Mouse (Mus musculus): ENCODE data around the gene Mau2.
A peak's percentile ranks its signal among the peaks of the same experiment; 100 is the strongest.
"Not testable (repeated sequence)": the region's sequence is repeated elsewhere in the genome, so short reads cannot be mapped to it uniquely, and the experiment has no call there.

Mau2 gene

DNA sequence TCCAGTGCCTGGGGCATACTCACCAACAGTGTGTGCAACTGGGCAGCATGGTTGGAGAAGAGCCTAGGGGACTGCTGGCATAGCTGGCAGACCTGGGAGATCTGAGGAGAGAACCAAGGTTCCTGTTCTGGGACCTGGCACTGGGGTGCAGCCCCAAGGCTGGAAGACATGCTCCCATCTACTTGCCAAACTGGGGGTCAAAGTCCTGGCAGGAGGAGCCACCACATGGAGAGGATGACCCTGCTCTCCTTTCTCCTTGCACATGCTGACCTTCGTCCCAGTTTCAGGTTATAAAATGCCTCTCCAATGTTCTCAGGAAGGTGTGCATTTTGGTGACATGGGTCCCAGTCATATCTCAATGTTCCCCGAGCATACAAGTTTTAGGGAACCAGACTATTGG lies 16.4 kb downstream of the Mau2 start:
- DNase-seq (ENCODE audit: low spot score in 2 of 2) = no peak

DNA sequence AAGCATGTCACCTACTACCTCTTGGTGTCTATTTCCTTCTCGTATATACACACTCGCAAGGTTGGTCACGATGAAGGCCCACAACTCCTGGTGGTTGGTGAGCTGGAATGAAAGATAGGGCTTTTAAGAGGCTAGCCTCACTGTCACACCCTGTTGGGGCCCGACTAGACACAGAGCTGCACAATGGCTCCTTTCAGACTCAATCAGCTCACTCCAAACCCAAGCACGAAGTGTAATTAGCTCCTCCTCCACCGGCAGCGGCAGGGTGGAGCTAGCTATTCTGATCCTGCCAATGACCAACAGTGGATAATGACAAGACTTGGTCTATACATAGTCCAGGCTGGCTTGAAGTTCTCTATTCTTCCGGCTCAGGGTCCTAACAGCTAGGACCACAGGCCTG lies 18.9 kb downstream of the Mau2 start:
- no peak for DNase-seq (ENCODE audit: low spot score in 2 of 2)

DNA sequence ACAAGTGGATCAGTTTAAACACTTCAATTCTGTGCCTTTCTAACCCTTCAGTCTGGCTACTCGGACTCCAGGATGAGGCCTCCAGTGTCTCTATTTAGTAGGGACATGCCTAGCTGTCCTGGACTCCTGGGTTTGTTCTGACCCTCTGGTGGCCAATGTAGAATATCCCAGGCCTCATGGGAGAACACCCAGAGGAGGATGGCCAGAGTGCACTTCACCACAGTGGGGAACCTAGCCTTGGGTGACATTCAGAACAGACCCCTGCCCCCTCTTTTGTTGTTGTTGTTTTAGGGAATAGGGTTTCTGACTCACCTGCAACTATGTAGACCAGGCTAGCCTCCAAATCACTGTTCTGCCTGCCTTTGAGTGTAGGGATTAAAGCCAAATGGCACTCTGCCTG lies 27.5 kb downstream of the Mau2 start:
- DNase-seq (ENCODE audit: low spot score in 2 of 2) = no peak

DNA sequence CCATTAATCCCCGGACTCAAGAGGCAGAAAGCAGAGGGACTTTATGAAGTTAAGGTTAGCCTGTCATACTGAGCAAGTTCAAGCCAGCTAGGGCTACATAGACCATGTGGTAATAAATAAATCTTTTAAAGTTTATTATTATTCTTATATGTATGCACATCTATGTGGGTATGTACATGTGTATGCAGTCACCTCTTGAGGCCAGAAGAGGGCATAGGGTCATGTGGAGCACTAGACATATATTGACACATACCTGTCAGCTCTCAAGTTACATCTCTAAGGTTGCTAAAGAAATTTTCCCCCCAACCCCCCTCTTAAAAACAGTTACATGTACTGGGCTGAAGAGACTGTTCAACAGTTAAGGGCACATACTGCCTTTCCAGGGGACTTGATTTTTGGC lies 29.8 kb downstream of the Mau2 start:
- DNase-seq (ENCODE audit: low spot score in 2 of 2) = no peak

DNA sequence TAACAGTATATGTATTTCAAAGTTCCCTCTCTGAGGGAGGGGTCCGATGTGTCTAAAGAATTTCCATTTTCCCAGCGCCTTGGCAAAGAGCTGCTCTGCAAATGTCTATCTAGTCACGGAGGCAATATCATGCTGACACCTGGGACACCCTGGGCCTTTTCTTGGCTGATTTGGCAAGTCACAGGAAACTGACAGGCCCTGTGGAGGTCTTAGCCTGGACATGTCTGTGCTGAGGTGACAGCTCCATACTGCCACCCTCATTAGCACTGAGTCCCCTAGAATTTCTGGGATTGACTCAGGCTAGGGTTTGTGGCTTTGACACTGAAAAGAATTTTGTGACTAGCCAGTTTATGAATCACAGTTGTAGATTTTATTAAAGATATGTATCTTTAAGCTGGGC lies 30.2 kb downstream of the Mau2 start:
- DNase-seq (ENCODE audit: low spot score in 2 of 2) = no peak

DNA sequence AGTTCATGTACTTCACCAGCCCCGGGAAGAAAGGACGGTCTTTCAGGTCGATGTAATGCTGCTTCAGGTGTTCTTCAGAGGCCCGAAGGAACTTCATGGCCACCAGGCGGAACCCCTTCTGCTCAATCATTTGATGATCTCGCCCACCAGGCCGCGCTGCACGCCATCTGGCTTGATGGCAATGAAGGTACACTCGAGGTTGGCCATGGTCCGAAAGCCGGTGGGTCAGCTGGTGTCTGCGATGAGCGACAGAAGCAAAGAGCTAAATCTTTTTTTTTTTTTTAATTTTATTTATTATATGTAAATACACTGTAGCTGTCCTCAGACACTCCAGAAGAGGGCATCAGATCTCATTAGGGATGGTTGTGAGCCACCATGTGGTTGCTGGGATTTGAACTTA lies 31.7 kb downstream of the Mau2 start:
- DNase-seq (ENCODE audit: low spot score in 2 of 2) = not testable (repeated sequence)

- DNase-seq (ENCODE audit: low spot score in 2 of 2) = no peak
These were observed 37.4 kb downstream of the Mau2 start for GRCm38 (mm10) chr8:70005178-70005577.

GRCm38 (mm10) chr8:70004345-70004744 lies 38.2 kb downstream of the Mau2 start:
- no peak for DNase-seq (ENCODE audit: low spot score in 2 of 2)

GRCm38 (mm10) chr8:70003204-70003657 lies 39.3 kb downstream of the Mau2 start:
- DNase-seq (ENCODE audit: low spot score in 2 of 2) = no peak

GRCm38 (mm10) chr8:70001892-70002191 lies 40.7 kb downstream of the Mau2 start:
- not testable (repeated sequence) for DNase-seq (ENCODE audit: low spot score in 2 of 2)

DNA sequence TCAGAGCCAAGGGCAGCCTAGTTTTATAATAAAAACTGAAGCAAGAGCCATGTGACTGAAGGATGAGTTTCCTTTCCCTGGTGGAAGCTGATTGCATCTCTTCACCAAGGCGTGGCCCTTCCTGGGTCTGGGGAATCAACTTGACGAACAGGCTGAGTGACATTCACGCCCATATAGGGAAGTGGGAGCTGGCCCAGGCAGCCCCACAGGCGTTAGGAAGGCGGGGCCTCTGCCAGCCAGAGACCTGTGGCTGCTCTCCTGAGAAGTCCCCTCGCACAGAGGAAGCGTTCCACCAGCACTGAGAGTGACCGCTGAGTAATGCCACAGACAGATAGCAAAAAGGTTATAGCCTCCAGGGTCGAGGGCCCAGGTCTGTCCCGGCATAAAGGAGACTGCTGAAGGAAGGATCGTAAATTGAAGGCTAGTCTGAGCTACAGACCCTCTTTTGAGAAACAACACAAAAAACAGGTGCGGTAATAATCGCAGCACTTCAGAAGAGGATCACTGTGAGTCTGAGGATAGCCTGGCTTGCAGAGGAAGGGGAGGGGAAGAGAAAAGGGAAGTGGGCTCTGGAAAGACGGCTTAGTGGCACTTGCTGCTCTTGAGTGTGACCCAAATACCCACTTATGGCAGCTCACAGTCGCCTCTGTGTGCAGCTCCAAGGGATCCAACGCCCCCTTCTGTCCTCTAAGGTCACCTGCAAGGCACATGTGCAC lies 41.2 kb downstream of the Mau2 start:
- peak in 1 of 2 experiments; percentile 28 for DNase-seq (ENCODE audit: low spot score in 2 of 2)

- no peak for DNase-seq (ENCODE audit: low spot score in 2 of 2)
These were observed 42.3 kb downstream of the Mau2 start for GRCm38 (mm10) chr8:70000226-70000625.

- no peak for DNase-seq (ENCODE audit: low spot score in 2 of 2)
These were observed 43.3 kb downstream of the Mau2 start for GRCm38 (mm10) chr8:69999236-69999635.

- DNase-seq (ENCODE audit: low spot score in 2 of 2) = no peak
These were observed 43.8 kb downstream of the Mau2 start for GRCm38 (mm10) chr8:69998706-69999105.

GRCm38 (mm10) chr8:69996589-69997285 lies 45.8 kb downstream of the Mau2 start:
- DNase-seq (ENCODE audit: low spot score in 2 of 2) = no peak

DNA sequence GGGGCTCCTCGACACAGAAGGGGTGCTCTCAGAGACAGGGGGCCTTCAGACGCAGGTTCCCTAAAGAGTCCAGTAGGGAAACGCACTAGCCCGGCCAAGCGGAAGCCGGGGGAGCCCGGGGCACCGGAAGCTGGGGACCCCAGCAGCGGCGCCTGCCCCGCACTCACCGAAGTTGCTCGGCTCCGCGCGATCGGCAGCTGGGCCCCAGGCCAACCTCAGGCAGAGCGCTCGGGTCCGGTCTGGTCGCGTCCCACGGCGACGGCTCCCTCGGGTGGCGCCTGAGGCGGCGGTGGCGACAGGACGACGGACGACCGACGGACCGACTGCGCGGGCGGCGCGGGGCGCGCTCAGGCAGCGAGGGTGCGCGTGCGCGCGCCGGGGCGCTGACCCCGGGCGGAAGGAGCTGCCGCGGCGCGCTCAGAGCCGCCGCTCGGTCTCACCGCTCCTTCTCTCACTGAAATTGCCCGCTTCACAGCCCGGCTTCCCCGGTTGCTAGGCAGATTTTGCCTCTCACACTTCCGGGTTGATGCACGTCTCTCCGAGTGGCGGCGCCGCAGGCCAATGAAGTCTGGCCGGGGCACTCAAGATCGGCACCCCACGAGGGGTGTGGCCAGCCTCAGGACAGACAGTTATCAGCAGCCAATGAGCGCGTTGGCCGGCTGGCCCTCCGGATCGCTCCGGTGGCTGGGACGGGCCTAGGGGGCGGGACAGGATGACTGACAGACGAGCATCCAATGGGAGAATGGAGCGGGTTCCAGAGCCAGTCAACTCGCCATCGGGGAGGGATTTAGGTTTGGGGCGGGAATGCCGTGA lies 46.6 kb downstream of the Mau2 start, which contains the start of gene Gatad2a:
Gene Gatad2a, minus strand, starts transcription at position 609 of the 813 bp plus-strand sequence.
- DNase-seq (ENCODE audit: low spot score in 2 of 2) = peak; percentile 100

DNA sequence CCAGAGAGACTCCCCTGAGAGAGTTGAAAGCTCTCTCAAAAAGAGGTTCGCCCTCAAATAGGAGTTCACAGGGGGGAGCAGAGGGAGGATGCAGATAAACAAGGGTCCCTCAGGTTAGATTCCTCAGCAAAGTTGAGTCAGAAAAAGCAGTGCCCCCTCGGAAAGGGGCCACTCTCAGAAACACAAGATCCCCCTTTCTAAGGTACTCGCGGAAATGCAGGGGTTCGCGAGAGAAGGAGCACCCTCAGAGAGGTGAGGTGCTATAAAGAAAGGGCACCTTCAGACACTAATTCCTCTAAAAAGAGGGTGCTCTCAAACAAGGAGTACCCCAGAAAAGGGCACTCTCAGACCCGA lies 47.1 kb downstream of the Mau2 start:
- no peak for DNase-seq (ENCODE audit: low spot score in 2 of 2)

DNA sequence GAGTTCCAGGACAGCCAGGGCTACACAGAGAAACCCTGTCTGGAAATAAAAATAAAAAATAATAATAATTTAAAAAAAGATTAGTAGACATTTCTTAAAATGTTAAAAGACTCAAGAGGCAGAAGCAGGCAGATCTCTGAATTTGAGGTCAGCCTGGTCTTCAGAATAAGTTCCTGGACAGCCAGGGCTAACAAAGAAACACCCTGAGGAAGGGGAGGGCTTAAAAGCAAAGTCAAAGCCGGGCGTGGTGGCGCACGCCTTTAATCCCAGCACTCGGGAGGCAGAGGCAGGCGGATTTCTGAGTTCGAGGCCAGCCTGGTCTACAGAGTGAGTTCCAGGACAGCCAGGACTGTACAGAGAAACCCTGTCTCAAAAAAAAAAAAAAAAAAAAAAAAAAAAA lies 53.6 kb downstream of the Mau2 start:
- not testable (repeated sequence) for DNase-seq (ENCODE audit: low spot score in 2 of 2)

DNA sequence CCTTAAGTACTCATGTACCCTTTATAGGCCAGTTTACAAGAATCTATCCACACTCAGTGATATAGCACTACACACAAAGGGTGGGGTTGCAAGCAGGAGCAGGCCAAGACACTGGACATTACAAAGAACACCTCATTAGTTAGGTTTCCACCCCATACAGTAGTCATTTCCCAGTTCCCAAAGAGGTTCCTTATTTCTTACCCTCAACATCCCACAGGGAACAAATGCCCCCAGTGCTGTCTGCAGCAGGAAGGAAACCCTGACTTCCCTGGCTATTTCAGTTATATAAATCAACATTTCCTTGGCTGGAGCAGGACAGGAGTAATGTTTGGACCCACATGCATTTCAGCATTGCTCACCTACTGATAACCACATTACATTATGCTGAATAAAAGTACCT lies 54.8 kb downstream of the Mau2 start:
- DNase-seq (ENCODE audit: low spot score in 2 of 2) = no peak

GRCm38 (mm10) chr8:69984876-69985553 lies 57.5 kb downstream of the Mau2 start:
- DNase-seq (ENCODE audit: low spot score in 2 of 2) = no peak

DNA sequence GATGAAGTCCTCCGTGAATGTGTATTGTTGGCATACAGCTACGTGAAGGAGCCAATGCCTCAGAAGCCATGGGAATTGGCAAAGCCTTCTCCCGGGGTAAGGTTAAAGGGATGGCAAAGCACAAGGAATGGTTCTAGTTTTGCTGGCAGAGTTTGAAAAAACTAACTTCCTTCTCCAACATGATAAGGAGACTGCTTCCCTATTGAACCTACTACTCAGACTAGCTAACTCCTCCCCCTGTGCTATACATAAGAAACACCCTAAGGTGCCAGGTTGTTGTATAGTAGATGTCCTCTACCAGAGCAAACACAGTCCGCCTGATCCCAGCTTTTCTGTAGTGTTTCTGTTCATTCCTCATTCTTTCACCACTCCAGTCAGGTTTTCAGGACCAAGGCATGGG lies 64.1 kb downstream of the Mau2 start:
- DNase-seq (ENCODE audit: low spot score in 2 of 2) = no peak

GRCm38 (mm10) chr8:69974806-69975205 lies 67.7 kb downstream of the Mau2 start:
- no peak for DNase-seq (ENCODE audit: low spot score in 2 of 2)

Data from frontal cortex, postnatal 36 days (tissue).